Mouse (Mus musculus): Measurements from ENCODE around the gene Copg1.

Gene Copg1

DNA sequence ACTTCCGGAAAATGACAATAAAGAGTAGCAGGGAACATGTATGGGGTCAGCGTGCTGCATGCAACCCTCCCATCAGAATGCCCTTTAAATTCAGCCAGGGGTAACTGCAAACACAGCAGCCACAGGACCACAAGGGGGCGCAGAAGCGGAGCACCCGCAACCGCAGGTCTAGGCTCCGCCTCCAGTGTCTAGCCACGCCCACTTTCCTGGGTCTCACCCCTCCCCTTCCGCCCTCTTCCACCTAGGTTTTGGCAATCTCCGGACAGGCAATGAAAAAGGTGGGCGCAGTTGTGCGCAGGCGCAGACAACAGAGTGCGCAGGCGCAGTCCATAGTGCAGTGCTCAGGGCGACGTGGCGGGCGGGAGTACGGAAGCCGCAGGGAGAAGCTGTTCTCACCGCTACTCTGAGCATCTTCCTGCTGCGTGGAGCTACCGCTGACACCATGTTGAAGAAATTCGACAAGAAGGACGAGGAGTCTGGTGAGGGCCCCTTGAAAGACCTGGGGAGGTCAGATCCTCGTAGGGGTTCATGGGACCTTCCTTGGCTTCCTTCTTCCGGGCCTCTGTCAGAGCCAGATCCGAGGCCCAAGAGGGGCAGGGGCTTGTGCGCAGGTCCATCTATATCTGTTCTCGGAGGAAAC is at the start of gene Copg1:
Copg1 (plus strand) TSS at position 221 of the 640 bp plus-strand sequence.
- peak; percentile 99 for DNase-seq (ENCODE audit: low spot score)

DNA sequence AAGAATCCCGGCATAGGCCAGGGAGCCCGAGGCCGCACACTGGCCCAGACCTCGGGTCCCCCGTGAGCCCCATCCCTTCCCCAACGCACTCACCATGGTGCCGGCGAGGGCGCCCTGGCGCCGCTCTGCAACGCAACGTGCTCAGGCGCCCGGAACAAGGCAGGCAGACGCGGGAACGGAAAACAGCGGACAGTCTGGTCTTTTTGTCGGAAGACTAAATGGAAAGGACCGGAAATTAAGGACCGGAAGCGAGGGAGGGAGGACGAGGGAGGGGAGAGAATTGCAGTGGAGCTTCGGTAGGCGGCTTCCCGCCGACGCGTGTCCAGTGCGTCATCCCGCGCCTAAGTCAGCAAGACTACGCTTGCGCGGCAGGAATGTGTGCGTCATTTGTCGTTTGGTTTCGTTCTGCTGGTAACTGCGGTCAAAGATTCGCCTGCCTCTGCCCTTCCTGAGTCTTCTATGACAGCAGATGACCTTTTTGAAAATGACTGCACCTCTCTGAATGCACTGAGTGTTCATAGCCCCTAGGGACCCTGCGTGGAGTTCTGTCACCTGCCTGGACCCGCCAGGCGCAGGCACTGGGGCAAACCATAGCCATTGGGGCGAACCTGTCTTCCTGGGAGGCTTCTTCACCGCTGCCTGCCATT is 48.9 kb upstream of the Copg1 start, which contains the start of gene Isy1:
Isy1 (minus strand) TSS at position 248 of the 647 bp plus-strand sequence.
- peak; percentile 98 for DNase-seq (ENCODE audit: low spot score)

DNA sequence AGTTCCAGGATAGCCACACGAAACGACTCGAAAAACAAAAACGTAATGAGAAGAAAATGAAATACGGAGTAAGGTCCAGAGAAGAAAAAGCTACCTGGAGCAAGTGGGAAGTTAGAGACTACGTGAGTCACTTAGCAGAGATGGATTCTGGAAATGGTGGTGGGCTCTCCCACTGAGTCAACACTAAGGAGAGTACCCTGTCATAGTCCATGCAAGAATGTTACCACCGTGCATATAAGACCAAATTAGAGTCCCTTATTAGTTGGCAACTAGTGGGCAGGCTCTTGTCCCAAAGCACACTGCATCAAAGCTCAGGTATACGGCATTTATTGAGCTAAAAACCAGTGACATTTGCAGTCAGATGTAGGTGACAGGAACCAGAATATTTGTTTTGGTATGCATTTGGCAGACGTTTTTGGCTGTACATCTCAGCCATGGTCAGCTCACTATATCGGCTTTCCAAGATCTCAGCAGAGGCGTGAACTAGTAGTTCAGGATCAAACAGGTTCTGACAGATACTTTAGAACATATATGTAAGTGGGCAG is 47.7 kb upstream of the Copg1 start:
- no peak for DNase-seq (ENCODE audit: low spot score)

DNA sequence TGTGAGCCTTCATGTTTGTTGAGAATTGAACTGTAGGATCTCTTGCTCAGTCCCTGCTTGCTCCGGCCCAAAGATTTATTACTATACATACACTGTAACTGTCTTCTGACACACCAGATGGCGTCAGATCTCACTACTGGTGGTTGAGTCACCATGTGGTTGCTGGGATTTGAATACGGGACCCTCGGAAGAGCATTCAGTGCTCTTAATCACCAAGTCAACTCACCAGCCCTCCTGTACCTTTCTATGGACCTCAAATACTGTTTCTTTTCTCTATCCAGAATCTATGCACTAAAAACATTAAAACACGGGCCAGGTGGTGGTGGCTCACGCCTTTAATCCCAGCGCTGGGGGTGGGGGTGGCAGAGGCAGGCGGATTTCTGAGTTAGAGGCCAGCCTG is 46.0 kb upstream of the Copg1 start:
- no peak for DNase-seq (ENCODE audit: low spot score)

DNA sequence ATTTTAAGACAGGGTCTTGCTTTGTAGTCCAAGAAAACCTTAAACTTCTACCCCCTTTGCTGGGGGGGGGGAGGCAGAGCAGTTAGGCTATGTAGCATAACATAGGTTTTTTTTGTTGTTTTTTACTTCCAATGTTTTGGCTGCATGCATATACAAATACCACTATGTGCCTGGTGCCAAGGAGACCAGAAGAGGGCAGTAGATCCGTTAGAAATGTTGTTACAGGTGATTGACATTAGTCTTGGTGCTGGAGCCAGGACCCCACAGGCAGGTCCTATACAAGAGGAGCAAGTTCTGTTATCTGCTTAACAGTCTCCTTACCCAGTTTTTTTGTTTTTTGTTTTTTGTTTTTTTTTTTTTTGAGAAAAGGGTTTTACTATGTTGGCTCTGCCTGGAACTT is 45.4 kb upstream of the Copg1 start:
- DNase-seq (ENCODE audit: low spot score): peak; percentile 45

DNA sequence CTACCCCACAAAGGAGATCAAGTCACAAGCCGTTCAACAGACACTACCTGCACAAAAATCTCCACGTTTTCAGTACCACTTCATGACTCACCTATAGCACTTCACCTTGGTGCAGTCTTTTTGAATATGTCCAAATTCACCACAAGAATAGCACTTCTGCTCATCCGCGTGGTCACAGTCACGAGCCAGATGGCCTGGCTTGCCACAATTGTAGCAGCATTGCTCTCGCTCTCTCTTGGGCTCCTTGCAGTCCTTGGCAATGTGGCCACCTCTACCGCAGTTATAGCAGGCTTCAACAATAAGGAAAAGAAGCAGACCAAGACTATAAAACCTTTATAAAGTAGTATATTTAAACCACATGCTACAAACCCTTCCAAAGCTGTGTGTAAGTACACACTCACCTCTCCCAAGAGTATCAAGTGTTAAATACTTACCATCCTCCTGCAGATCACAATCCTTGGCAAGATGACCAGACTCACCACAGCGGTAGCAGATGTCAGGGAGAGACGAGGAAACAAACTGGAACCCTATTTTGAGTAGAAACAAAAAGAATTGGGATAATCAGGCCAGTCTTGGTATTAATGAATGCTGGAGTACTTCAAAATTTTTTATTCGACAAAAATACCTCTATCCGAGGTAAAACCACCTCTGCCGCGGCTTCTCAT is 42.5 kb upstream of the Copg1 start:
- DNase-seq (ENCODE audit: low spot score): no peak

DNA sequence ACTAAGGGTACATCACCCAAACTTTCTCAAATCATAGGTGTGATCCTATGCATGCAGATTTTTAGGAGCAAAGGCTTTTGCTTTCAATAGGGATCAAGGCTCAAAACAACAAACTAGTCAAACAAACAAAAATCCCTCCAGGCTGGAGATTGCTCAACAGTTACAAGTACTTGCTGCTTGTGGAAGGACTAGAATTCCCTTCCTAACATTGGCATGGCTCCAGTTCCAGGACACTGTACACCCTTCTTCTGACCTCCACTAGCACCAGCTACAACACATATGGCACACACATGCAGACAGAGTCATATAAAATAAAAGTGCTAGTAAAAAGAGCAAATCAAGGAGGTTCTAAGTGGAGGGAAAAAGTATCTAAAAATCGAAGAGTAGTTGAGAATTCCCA is 40.8 kb upstream of the Copg1 start:
- DNase-seq (ENCODE audit: low spot score): no peak

DNA sequence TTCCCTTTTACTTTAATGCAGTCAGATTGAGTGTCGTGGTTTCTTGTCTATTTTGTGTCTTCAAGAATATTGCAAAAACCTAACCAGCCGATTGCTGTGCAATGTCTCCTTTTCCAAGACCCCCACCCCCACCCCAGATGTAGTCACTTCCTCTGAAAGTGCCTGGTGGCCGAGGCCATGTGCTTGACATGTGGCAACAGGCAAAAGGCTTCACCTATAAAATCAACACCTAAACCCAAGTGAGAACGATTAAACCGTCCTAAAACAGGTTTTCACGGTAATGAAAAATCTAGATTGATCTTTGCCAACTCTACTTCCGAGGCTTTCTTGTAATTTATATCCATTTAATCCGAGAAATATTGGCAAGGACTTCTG is 37.8 kb upstream of the Copg1 start:
- peak; percentile 68 for DNase-seq (ENCODE audit: low spot score)

DNA sequence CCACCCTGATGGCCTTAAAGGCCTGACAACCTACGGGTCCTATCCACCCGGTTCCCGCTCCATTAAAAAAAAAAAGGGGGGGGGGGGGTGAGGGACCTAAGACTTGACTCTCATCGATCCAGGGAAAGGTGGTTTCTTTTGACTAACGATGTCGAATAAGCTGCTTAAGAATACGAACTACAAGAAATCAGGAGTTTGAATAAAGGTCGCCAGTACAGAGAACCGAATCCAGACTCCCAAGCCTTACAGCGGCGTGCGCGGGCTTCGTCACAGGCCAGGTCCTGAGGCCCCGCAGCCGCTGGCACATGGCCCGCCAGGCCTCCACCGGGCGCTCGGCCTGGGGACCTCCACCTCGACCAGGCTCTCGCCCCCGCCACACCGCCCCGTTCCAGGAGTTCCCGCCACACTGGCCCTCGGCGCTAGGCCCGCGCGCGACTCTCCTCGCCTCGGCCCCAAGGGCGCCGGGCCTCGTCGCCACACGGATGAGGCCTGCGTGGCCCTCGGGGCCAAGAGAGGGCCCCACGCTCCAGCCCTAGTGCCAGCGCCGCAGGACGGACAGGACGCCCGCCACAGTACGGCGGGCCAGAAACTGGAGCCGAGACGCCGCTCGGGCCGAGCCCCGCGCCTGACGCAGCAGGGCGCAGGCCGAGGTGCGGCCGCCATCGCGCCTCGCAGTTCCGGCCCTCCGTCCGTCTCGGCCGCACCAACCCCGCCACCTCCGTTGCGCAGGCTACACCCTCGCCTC is 37.3 kb upstream of the Copg1 start:
- peak; percentile 69 for DNase-seq (ENCODE audit: low spot score)

DNA sequence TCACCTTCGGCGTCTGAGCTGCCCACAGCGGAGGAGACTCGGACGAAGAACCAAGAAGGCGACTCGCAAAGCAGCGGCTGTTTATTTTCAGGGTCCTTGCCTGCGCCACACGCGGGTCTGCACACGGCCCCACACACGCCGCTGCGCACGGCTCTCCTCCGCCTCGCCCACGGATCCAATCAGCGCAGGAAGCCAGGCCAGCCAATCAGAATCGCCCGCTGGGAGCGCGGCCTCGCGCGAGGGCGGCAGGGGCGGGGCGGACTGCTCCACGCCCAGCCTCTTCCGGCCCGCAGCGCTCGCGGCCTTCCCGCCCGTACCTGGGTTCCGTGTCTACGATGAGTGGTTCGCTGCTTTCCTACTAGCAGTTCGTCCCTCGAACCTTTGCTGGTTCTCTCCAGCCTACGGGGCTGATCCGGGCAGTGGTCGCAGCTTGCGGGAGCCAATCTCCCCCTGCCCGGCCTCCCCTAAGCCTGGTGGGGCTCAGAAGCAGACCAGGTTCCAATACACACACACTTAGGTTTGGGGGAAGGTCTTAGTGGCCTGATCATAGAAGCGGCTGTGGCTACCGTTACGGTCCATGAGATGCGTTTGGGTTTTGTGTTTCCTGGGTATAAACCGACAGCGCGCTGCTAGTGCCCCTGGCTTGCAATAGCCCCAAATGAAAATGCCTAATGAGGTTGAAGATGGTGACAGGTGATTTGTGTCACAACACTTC is 36.6 kb upstream of the Copg1 start, which contains the start of gene Cnbp:
Cnbp (minus strand) TSS at position 207 of the 715 bp plus-strand sequence.
- peak; percentile 98 for DNase-seq (ENCODE audit: low spot score)

DNA sequence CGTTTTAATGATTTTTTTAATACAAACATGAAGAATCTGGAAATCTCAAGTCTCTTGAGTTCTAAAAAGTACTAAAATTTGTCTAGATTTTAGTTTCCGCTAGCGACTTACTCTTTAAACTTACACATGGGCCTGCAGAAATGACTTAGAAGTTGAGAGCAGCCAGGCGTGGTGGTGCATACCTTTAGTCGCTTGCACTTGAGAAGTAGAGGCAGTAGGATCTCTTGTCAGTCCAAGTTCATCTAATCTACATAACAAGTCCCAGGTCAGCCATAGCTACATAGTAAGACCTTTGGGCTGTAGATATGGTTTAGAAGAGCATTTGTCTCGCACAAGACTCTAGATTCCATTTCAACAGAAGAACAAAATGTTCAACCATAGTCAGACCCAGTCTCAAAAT is 35.7 kb upstream of the Copg1 start:
- DNase-seq (ENCODE audit: low spot score): no peak

DNA sequence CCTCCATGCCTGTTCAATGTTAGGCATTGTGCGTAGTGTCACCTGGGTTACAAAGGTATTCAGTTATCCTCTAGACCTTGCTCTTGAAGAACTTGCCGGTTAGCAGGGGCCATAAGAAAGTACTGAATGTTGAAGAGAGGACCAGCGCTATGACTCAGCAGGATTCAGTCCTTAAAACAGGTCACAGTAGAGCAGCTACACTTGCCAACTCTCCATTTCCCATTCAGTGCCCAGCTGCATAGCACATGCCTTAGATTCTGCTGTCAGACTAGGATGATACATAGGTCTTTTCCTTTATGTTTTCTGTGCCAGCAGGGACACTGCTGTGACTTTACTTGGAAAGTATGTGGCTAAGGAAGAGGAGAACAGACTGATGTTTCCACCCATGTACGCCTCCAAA is 34.2 kb upstream of the Copg1 start:
- no peak for DNase-seq (ENCODE audit: low spot score)

DNA sequence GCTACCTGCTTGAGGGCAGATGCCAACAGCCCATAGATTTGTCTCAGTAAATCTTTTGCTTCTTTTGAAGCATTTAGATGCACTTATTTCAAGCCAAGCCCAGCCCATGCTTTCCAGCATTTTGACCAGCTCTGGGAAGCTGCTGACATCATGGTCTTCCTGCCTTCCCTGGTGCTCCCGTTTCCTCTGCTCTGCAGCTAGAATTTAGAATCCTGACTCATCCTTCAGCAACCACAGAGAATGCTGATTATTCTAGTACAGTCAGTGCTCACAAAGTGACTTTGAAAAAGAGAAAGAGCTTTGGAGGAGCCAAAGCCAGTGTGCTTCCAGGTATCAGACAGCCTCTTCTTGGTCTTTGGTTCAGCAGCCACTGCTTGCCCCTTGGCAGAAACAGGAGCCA is 30.5 kb upstream of the Copg1 start:
- no peak for DNase-seq (ENCODE audit: low spot score)

DNA sequence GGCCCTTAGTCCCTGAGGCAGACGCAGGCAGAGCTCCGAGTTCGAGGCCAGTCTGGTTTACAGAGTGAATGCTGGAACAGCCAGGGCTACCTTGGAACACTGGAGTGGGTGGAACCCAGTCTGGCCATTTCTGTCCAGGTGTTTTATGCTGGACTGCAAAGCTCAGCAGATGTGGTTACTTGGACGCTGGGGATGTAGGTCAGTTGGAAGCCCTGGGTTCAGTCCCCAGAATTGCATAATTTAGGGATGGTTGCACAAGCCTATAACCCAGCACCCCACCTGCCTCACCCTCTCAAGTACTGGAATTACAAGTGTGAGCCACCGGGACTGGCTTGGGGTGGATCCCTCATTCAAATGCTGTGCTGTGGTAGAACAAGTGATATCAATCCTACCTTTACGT is 21.4 kb upstream of the Copg1 start:
- no peak for DNase-seq (ENCODE audit: low spot score)

DNA sequence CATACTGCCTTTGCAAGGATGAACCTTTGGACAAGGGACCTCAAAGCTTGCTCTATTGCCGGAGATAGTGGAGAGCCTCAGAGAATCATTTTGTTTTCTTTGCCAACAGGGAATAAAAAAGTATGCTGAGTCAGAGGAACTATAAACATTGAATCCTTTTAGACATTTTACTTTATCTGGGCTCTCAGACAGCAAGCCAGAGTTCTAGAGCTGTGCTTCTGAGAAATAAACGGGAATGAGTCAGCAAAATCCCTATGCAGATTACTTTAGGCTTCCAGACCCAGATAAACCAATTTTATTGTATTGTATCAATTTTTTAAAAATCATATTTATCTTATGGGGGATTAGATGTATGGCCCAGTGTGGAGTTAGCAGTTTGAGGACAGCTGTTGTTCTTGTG is 20.4 kb upstream of the Copg1 start:
- no peak for DNase-seq (ENCODE audit: low spot score)

DNA sequence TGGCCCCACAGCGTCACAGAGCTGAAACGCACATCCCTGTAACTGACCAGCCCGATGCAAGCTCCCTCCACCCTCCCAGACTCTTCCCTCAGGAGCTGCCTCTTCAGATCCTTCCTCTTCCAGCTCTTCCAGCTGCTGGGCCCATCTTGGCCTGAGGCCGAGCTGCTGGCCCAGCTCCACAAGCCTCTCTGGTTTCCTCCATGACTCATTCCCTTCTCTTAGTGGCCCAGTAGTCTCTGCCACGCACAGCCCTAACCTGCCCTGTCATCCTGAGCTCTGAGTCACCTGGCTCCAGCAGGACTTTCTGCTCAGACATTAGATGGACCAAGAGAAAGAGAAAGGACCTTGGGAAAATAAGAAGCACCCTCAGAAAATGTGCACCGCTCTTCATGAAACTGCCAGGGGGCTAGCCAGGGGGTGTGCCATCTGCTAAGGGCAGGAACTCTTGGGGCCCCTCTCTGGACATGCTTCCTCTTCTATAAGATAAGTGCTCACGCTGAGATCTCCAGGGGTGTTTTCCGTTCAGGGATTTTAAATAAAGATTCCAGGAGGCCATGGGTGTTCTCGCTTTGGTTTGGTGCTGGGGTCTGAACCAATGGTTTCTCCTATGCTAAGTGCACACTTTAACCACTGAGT is 18.6 kb upstream of the Copg1 start:
- DNase-seq (ENCODE audit: low spot score): peak; percentile 94

DNA sequence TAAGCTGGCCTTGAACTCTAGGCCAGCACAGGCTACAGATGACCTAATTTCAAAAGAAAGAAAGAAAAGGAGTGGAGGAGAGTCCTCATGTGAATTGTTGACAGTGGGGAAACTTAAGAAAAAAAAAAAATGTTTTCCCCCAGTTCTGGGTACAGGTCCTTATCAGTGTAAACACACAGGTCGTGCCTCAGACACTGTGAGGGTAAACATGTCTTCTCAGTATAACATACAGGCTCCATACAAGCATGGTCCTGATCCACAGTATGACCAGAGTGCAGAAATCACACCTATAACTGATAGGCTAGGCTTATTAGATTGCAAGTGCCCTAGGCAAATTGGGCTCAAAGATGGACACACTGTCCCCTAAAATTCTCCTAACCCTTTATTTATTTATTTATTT is 17.2 kb upstream of the Copg1 start:
- DNase-seq (ENCODE audit: low spot score): no peak

DNA sequence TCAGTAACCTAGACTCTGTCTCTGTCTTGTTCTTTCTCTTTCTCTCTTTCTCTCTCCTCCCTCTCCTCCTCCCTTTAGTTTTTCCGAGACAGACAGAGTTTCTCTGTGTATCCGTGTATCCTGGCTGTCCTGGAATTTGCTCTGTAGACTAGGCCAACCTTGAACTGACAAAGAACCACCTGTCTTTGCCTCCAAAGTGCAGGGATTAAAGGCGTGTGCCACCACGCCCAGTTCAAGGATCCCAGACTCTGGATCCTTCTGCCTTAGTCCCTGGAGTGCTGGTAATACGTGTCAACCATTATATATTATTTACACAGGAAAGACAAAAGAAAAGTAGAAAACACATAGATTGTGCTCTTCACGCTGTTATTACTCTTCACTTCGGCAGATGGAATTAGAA is 16.4 kb upstream of the Copg1 start:
- DNase-seq (ENCODE audit: low spot score): no peak

DNA sequence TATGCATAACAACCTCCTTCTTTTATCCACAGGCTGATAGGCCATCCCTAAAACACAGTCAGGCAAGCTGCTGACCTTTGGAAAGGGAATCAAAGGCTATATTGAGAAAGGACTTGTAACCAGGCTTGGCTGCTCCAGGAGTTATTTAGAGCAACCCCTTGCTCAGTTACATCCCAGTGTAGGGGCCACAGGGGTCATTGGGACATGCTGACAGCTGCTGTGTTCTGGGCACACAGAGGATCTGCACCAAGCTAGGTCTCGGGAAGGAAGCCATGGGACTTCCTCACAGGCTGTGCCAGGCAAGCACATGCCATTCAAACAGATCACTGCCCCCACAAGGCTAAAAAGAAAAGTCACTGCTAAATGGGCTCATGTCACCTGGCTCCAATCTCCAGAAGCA is 14.5 kb upstream of the Copg1 start:
- DNase-seq (ENCODE audit: low spot score): no peak

DNA sequence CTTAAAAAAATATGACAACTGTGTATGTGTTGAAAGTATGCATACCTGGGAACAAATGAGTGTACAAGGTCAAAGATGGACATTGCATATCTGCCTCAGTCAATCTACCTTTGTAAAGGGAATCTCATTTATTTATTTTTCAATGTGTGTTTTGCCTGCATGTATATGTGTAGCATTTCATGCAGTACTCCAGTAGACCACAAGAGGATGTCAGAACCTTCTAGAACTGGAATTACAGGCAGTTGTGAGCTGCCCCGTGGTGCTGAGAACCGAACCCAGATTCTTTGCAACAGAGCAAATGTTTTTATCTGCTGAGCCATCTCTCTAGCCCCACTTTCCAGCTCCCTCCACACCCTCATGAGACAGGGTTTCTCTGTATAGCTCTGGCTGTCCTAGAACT is 13.7 kb upstream of the Copg1 start:
- DNase-seq (ENCODE audit: low spot score): no peak

DNA sequence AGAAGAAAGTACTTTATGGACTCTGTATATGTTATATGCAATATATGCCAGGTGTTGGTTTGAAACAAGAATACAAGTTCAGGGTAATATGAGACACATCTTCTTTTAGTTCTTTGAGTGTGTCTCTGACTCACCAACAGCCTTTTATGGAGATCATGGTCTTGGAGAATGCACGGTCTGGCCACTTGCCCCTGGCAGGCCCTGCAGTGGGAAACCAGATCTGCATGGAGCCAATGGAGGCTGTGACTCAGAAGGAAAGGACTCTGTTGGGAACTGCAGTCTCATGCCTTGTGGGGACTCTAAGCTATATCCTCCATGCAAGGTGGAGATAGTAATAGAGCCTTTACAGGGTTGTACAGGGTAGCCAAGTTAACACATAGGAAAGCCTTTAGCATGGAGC is 12.5 kb upstream of the Copg1 start:
- DNase-seq (ENCODE audit: low spot score): peak; percentile 42
